Mouse (Mus musculus): ENCODE measurements around the gene Obsl1. TPM values are rescaled to one million over a fixed set of nuclear protein-coding genes. Genes with fewer than 3 reads are reported as not detected.

Gene Obsl1
- 0.08 TPM in 1 of 2 replicates, not detected in the other for total RNA-seq (2012; rRNA removed)
- 1 to 10 TPM in 1 of 2 experiments, not detected in 1; 1.2 TPM for polyA plus RNA-seq (2012; ENCODE audit: insufficient read depth in 1 of 2, insufficient read length in 2 of 2, low read depth in 1 of 2, low replicate concordance in 2 of 2, missing spikeins in 1 of 2)

DNA sequence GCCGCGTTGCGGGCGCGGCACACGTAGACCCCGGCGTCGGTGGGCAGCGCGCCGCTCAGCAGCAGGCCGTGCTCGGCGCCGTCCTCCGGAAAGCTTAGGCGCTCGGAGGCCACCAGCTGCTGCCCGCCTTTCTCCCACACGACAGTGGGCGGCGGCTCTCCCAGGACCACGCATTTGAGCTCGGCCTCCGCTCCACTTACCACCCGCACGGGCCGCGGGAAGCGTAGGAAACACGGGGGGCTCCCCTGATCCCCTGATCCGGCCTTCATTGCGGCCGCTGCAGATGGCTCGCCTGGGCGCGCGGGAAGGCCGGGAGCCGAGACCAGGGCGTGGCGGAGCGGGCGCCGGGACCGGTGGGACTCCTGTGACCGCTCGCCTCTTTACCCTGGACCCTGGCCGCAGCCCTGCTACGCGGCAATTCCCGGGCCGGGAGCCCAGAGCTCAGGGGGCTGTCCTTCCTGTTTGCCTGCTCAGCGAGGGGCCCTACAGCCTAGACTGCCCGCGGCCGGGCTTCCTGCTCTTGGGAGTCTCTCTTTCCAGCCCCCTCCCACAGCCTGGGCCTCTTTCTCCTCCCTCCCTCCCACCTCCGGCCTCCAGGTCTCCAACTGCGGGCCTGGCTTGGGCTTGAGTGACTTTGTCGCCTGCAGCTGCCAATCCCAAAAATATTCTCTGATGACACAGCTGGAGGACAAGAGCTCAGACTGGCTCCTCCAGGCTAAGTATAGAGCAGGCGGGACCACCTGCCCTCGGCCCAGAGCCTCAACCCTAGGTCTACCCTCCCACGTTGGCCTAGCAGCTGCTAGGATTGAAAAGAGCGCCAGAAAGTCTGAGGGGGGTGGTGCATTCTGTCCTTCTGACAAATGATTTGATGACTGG lies at the start of gene Obsl1:
Gene Obsl1 (minus strand): TSS at position 497 of the 876 bp plus-strand sequence.
- Histone ChIP-seq H3K79me2 (ENCODE audit: control insufficient read depth, insufficient read depth, low read length, poor library complexity) (no peaks in the 10 kb centered on the region), H3K27me3 (ENCODE audit: control insufficient read depth in 1 of 2, insufficient read depth in 2 of 2, low read length in 2 of 2) (no peaks in the 10 kb centered on the region), H3K9me3 (replicated peaks; ENCODE audit: insufficient read depth, low read length) (no peaks in the 10 kb centered on the region), H3K36me3 (ENCODE audit: control insufficient read depth in 1 of 2, insufficient read depth in 2 of 2, low read length in 2 of 2) (no peaks in the 10 kb centered on the region), H3K4me3 (ENCODE audit: control insufficient read depth in 1 of 2, insufficient read depth in 1 of 2, low read depth in 2 of 2, low read length in 2 of 2) (no peak within 1 kb of the TSS), H3K27ac (ENCODE audit: control insufficient read depth, low read depth, low read length) (no peak within 1 kb of the TSS), H3K4me1 (ENCODE audit: control insufficient read depth in 1 of 2, insufficient read depth in 2 of 2, low read length in 2 of 2) (no peaks in the 10 kb centered on the region), H3K9ac (ENCODE audit: control insufficient read depth, low read depth, low read length, poor library complexity, severe bottlenecking) (no peak within 1 kb of the TSS)
- no peak for DNase-seq (ENCODE audit: low read depth, low spot score)
- no peak for TF ChIP-seq NELFE (IDR thresholded peaks at IDR 0.05; ENCODE audit: low read depth, low read length)
- TF ChIP-seq POLR2A (IDR thresholded peaks at IDR 0.05; ENCODE audit: control insufficient read depth in 1 of 2, insufficient read depth in 1 of 2, low read depth in 1 of 2, low read length in 2 of 2, poor library complexity in 1 of 2) = 0 out of 4 replicates have a peak, but pooled peaks of 1 of the 2 experiments have one; percentile 25

DNA sequence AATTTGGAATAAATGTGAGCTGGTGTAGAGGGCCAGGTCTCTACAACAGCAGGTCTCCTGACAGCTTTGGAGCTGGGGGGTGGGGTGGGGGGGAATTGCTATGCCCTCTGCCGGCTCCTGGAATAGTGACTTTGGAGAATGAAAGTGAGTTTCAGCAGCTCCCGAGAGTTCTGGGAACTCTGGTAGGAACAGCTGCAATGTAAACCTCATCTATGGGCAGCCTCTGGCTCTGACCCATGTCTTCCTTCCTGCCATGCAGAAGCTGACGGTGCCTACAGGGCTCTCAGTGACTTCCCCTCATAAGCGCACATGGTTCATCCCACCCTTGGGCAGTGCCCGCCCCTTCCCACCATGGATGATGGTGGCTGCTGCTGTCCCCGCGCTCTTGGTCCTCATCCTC lies 49.4 kb upstream of the Obsl1 start:
- no peak overlapping the region for H3K9ac ChIP-seq (ENCODE audit: control insufficient read depth, low read depth, low read length, poor library complexity, severe bottlenecking)
- no peak overlapping the region for H3K27ac ChIP-seq (ENCODE audit: control insufficient read depth, low read depth, low read length)
- H3K4me1 ChIP-seq (ENCODE audit: control insufficient read depth in 1 of 2, insufficient read depth in 2 of 2, low read length in 2 of 2) = no peaks in the 10 kb centered on the region
- no peak for DNase-seq (ENCODE audit: low read depth, low spot score)
- no peaks in the 10 kb centered on the region for H3K36me3 ChIP-seq (ENCODE audit: control insufficient read depth in 1 of 2, insufficient read depth in 2 of 2, low read length in 2 of 2)
- H3K4me3 ChIP-seq (ENCODE audit: control insufficient read depth in 1 of 2, insufficient read depth in 1 of 2, low read depth in 2 of 2, low read length in 2 of 2) = no peak overlapping the region
- H3K27me3 ChIP-seq (ENCODE audit: control insufficient read depth in 1 of 2, insufficient read depth in 2 of 2, low read length in 2 of 2) = no peaks in the 10 kb centered on the region
- H3K9me3 ChIP-seq (replicated peaks; ENCODE audit: insufficient read depth, low read length) = no peaks in the 10 kb centered on the region
- TF ChIP-seq CHD1 (IDR thresholded peaks at IDR 0.05; ENCODE audit: low read depth, low read length) (no peak), MAX (IDR thresholded peaks at IDR 0.05; ENCODE audit: low read length) (no peak), TCF12 (IDR thresholded peaks at IDR 0.05; ENCODE audit: low read depth, low read length) (no peak), ZC3H11A (IDR thresholded peaks at IDR 0.05; ENCODE audit: low read depth, low read length) (no peak), MXI1 (IDR thresholded peaks at IDR 0.05; ENCODE audit: low read depth, low read length) (no peak), USF2 (IDR thresholded peaks at IDR 0.05; ENCODE audit: borderline replicate concordance in 1 of 2, insufficient read depth in 1 of 2, low read depth in 1 of 2, low read length in 2 of 2) (no peak), RAD21 (IDR thresholded peaks at IDR 0.05; ENCODE audit: low read depth, low read length) (no peak), TBP (IDR thresholded peaks at IDR 0.05; ENCODE audit: low read depth, low read length) (no peak), MAZ (IDR thresholded peaks at IDR 0.05; ENCODE audit: low read depth, low read length) (no peak), POLR2AphosphoS5 (IDR thresholded peaks at IDR 0.05; ENCODE audit: borderline replicate concordance, low read depth, low read length) (no peak), ELF1 (IDR thresholded peaks at IDR 0.05; ENCODE audit: low read depth, low read length) (no peak), NRF1 (IDR thresholded peaks at IDR 0.05; ENCODE audit: insufficient read depth, low read depth, low read length, poor library complexity, severe bottlenecking) (no peak), POLR2AphosphoS2 (IDR thresholded peaks at IDR 0.05; ENCODE audit: low read length) (no peak), ETS1 (IDR thresholded peaks at IDR 0.05; ENCODE audit: low read depth, low read length) (no peak), E2F4 (IDR thresholded peaks at IDR 0.05; ENCODE audit: borderline replicate concordance, low read depth, low read length) (no peak), CHD2 (IDR thresholded peaks at IDR 0.05; ENCODE audit: low read length) (no peak), KAT2A (conservative IDR thresholded peaks at IDR 0.05; ENCODE audit: low read depth, low read length) (no peak), TAL1 (IDR thresholded peaks at IDR 0.05; ENCODE audit: low read length) (no peak)
- no peaks in the 10 kb centered on the region for H3K79me2 ChIP-seq (ENCODE audit: control insufficient read depth, insufficient read depth, low read length, poor library complexity)

All from MEL (cell line).